Mouse (Mus musculus) lung, embryonic 15.5 days (tissue): Measurements from ENCODE around the gene Aspm. TPM values are rescaled to one million over a fixed set of nuclear protein-coding genes. Genes with fewer than 3 reads are reported as not detected.
"Not testable (repeated sequence)": the region's sequence is repeated elsewhere in the genome, so short reads cannot be mapped to it uniquely, and the experiment has no call there.

Experiments used
- ATAC-seq: fragments of 200-750 bp; cut with Nextera tagmentation; 2 replicates; pipeline ENCODE4 v1.8.0; 2017; ENCODE audit warnings: moderate number of reproducible peaks, borderline replicate concordance; ENCODE audit not compliant: low FRiP score, low TSS enrichment; ENCODE audit errors: extremely low read depth
- H3K27ac ChIP-seq: fragments of 300-500 bp; sonication (generic); 2 replicates; pipeline ENCODE4 v1.5.1; 2015; ENCODE audit warnings: moderate library complexity, mild to moderate bottlenecking, inconsistent platforms
- H3K27me3 ChIP-seq: fragments of 300-500 bp; sonication (generic); 2 replicates; pipeline ENCODE4 v1.6.1; 2015; ENCODE audit warnings: inconsistent platforms
- H3K36me3 ChIP-seq: fragments of 300-500 bp; sonication (generic); 2 replicates; pipeline ENCODE4 v1.6.1; 2015; ENCODE audit warnings: inconsistent platforms
- H3K4me1 ChIP-seq: fragments of 300-500 bp; sonication (generic); 2 replicates; pipeline ENCODE4 v1.6.1; 2015; ENCODE audit warnings: inconsistent platforms
- H3K4me2 ChIP-seq: fragments of 300-500 bp; sonication (generic); 2 replicates; pipeline ENCODE4 v1.6.1; 2015; ENCODE audit warnings: inconsistent platforms, mild to moderate bottlenecking, moderate library complexity
- H3K4me3 ChIP-seq: fragments of 300-500 bp; sonication (generic); 2 replicates; pipeline ENCODE4 v1.5.1; 2015; ENCODE audit warnings: mild to moderate bottlenecking, inconsistent platforms
- H3K9ac ChIP-seq: fragments of 300-500 bp; sonication (generic); 2 replicates; pipeline ENCODE4 v1.6.1; 2015; ENCODE audit warnings: inconsistent platforms
- H3K9me3 ChIP-seq: fragments of 300-500 bp; sonication (generic); 2 replicates; pipeline ENCODE4 v1.6.1; 2016; ENCODE audit warnings: inconsistent platforms
- WGBS: fragments of 180-500 bp; shearing (Covaris S2); methylation state at CpG from one replicate; pipeline ENCODE4 v1.1.7; 2015; 5-methylcytosine and 5-hydroxymethylcytosine counted together
- polyA plus RNA-seq: library from polyadenylated mRNA; unstranded; fragments of >200 nt; fragmentation: Nextera tagmentation; extraction: Ambion mirVana; gene quantifications from 2 replicates; pipeline ENCODE4 v1.2.1, GENCODE M21; 2015

Gene Aspm
- polyA plus RNA-seq, 1 experiment from 2014 or later = 18.0 TPM

DNA sequence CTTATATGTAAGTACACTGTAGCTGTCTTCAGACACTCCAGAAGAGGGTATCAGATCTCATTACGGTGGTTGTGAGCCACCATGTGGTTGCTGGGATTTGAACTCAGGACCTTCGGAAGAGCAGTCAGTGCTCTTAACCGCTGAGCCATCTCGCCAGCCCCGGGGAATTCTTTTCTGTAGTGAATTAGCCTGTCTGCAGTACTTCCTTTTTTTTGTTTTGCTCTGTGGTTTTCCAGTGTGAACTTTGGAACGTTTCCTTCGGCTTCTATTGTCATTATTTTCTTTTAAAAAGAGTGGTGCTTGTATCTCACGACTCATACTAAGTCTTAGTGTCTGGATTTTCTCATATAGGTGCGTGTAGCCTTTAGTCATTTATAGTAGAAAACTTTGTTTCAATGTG is 11.5 kb upstream of the Aspm start:
- not testable (repeated sequence) for ATAC-seq, H3K27me3 ChIP-seq, H3K9ac ChIP-seq, H3K4me1 ChIP-seq, H3K9me3 ChIP-seq, H3K27ac ChIP-seq, H3K4me2 ChIP-seq, H3K4me3 ChIP-seq
- peaks cover 21% of the 10 kb centered on the region for H3K36me3 ChIP-seq
- 88% methylated on average over 9 of the region's 9 CpGs for WGBS

GRCm38 (mm10) chr1:139455226-139455869 is 776 bp downstream of the Aspm start:
- H3K36me3 ChIP-seq = peaks cover 17% of the 10 kb centered on the region
- peak overlapping the region; percentile 76 for H3K4me2 ChIP-seq
- peak overlapping the region; percentile 54 for H3K27ac ChIP-seq
- H3K27me3 ChIP-seq = no peaks in the 10 kb centered on the region
- WGBS = under 1% methylated on average over 17 of the region's 17 CpGs
- peaks cover 13% of the 10 kb centered on the region for H3K4me1 ChIP-seq
- peak; percentile 29 for ATAC-seq
- peak overlapping the region; percentile 64 for H3K4me3 ChIP-seq
- H3K9me3 ChIP-seq = no peaks in the 10 kb centered on the region
- H3K9ac ChIP-seq = peak overlapping the region; percentile 61

- Histone ChIP-seq H3K9ac (no peak overlapping the region), H3K36me3 (peaks cover 48% of the 10 kb centered on the region), H3K27me3 (no peaks in the 10 kb centered on the region), H3K4me3 (no peak overlapping the region), H3K27ac (no peak overlapping the region), H3K4me1 (peaks cover 5% of the 10 kb centered on the region), H3K4me2 (no peak overlapping the region), H3K9me3 (no peaks in the 10 kb centered on the region)
- no peak for ATAC-seq
- WGBS = 86% methylated on average over 5 of the region's 5 CpGs
These were observed 6.2 kb downstream of the Aspm start for GRCm38 (mm10) chr1:139460807-139461206.

GRCm38 (mm10) chr1:139465936-139466335 is 11.4 kb downstream of the Aspm start:
- no peak for ATAC-seq
- H3K9me3 ChIP-seq = no peaks in the 10 kb centered on the region
- no peak overlapping the region for H3K9ac ChIP-seq
- no peaks in the 10 kb centered on the region for H3K4me1 ChIP-seq
- no peaks in the 10 kb centered on the region for H3K27me3 ChIP-seq
- no peak overlapping the region for H3K4me3 ChIP-seq
- no peak overlapping the region for H3K27ac ChIP-seq
- peaks cover 66% of the 10 kb centered on the region for H3K36me3 ChIP-seq
- 90% methylated on average over 11 of the region's 11 CpGs for WGBS
- H3K4me2 ChIP-seq = no peak overlapping the region

DNA sequence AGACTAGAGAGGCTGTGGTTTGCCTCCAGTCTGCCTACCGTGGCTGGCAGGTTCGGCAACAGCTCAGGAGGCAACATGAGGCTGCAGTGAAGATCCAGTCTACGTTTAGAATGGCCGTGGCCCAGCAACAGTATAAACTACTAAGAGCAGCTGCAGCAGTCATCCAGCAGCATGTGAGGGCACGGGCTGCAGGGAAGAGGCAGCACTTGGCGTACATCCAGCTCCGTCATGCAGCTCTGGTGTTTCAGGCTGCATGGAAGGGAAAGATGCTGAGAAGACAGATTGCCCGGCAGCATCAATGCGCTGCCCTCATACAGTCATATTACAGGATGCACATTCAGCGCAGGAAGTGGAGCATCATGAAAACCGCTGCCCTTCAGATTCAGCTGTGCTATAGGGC is 24.3 kb downstream of the Aspm start:
- Histone ChIP-seq H3K4me2 (no peak overlapping the region), H3K9ac (no peak overlapping the region), H3K9me3 (no peaks in the 10 kb centered on the region), H3K4me1 (no peaks in the 10 kb centered on the region), H3K36me3 (peaks cover 81% of the 10 kb centered on the region), H3K4me3 (no peak overlapping the region), H3K27ac (no peak overlapping the region), H3K27me3 (no peaks in the 10 kb centered on the region)
- no peak for ATAC-seq
- 89% methylated on average over 11 of the region's 11 CpGs for WGBS

DNA sequence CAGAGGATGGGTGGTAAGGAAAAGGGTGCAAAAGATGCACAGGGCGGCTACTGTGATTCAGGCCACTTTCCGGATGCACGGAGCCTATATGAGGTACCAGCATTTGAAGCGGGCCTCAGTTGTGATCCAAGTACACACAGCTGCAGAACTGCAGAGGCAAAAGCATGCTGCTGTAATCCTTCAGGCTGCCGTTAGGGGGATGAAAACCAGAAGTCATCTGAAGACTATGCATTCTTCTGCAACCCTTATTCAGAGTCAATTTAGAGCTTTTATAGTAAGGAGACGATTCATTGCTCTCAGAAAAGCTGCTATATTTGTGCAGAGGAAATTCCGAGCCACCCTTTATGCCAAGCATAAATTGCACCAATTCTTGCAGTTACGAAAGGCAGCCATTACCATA is 25.7 kb downstream of the Aspm start:
- Histone ChIP-seq H3K4me3 (no peak overlapping the region), H3K4me2 (no peak overlapping the region), H3K4me1 (no peaks in the 10 kb centered on the region), H3K36me3 (peaks cover 71% of the 10 kb centered on the region), H3K9me3 (no peaks in the 10 kb centered on the region), H3K9ac (no peak overlapping the region), H3K27ac (no peak overlapping the region), H3K27me3 (no peaks in the 10 kb centered on the region)
- WGBS = 90% methylated on average over 8 of the region's 8 CpGs
- no peak for ATAC-seq

GRCm38 (mm10) chr1:139481146-139481545 is 26.6 kb downstream of the Aspm start:
- 60% methylated on average over 4 of the region's 4 CpGs for WGBS
- ATAC-seq = no peak

GRCm38 (mm10) chr1:139494630-139495029 is 40.1 kb downstream of the Aspm start:
- ATAC-seq = no peak
- 91% methylated on average over 3 of the region's 3 CpGs for WGBS
- no peaks in the 10 kb centered on the region for H3K4me1 ChIP-seq
- H3K36me3 ChIP-seq = peaks cover 41% of the 10 kb centered on the region
- H3K9me3 ChIP-seq = no peaks in the 10 kb centered on the region
- no peak overlapping the region for H3K4me3 ChIP-seq
- no peak overlapping the region for H3K9ac ChIP-seq
- H3K27me3 ChIP-seq = no peaks in the 10 kb centered on the region
- H3K4me2 ChIP-seq = no peak overlapping the region
- no peak overlapping the region for H3K27ac ChIP-seq

More at GRCm38 (mm10) chr1:139481146-139481545, 26.6 kb downstream of the Aspm start:
- H3K9me3 ChIP-seq = no peaks in the 10 kb centered on the region
- no peak overlapping the region for H3K27ac ChIP-seq
- no peak overlapping the region for H3K9ac ChIP-seq
- H3K4me3 ChIP-seq = no peak overlapping the region
- H3K27me3 ChIP-seq = no peaks in the 10 kb centered on the region
- no peaks in the 10 kb centered on the region for H3K4me1 ChIP-seq
- H3K36me3 ChIP-seq = peaks cover 62% of the 10 kb centered on the region
- no peak overlapping the region for H3K4me2 ChIP-seq

DNA sequence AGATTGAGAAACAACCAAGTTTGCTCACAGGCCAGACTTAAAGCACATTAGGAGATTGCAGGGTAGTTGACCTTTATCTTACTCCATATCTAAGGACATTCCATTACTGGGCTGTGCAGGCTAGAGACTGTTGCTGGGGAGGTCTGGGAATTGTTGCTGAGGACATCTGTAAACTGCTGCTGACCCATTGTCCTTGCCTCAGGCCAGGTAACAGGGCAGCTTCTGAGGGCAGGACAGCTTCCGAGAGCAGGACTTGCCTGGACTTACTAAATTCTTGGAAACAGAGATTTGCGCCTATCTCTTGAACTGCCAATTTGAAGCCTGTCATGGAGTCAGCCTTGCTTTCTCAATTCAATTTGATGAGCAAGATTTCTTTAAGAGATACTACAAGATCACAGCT is 40.8 kb downstream of the Aspm start:
- Histone ChIP-seq H3K4me1 (no peaks in the 10 kb centered on the region), H3K27ac (no peak overlapping the region), H3K9ac (no peak overlapping the region), H3K9me3 (no peaks in the 10 kb centered on the region), H3K4me3 (no peak overlapping the region), H3K4me2 (no peak overlapping the region), H3K36me3 (peaks cover 34% of the 10 kb centered on the region), H3K27me3 (no peaks in the 10 kb centered on the region)
- no peak for ATAC-seq
- 82% methylated on average over 2 of the region's 2 CpGs for WGBS

GRCm38 (mm10) chr1:139496212-139496611 is 41.6 kb downstream of the Aspm start:
- no peak for ATAC-seq
- Histone ChIP-seq H3K36me3 (peaks cover 28% of the 10 kb centered on the region), H3K27me3 (no peaks in the 10 kb centered on the region), H3K4me2 (no peak overlapping the region), H3K4me3 (no peak overlapping the region), H3K9ac (no peak overlapping the region), H3K9me3 (no peaks in the 10 kb centered on the region), H3K27ac (no peak overlapping the region), H3K4me1 (no peaks in the 10 kb centered on the region)
- 75% methylated on average over 3 of the region's 3 CpGs for WGBS

GRCm38 (mm10) chr1:139499751-139500150 is 45.2 kb downstream of the Aspm start:
- ATAC-seq = no peak
- Histone ChIP-seq H3K9me3 (no peaks in the 10 kb centered on the region), H3K27ac (no peak overlapping the region), H3K27me3 (no peaks in the 10 kb centered on the region), H3K36me3 (peaks cover 2% of the 10 kb centered on the region; the same call in 1 of the 2 replicates), H3K4me3 (no peak overlapping the region), H3K9ac (no peak overlapping the region), H3K4me2 (no peak overlapping the region), H3K4me1 (no peaks in the 10 kb centered on the region)

DNA sequence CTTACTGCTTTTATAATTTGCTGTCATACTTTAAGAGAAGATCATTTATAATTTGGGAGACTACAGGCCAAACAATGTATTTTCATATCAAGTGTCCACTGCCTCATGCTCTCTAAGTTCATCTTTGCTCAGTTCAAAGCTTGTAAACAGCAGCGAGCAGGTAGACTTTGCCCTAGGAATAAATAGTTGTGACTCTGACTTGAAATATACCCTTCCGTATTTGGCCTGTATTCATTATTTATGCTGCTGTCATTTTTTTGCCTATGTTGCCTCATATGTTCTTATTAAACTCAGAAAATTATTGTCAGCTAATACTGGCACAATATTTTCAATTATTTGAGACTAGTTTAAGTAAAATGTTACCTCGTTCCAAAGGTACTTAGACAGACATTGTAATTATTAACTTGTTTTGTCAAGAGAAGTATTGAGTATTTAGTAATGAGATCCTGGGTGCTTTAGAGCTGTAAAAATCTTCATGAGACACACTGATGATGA is 46.7 kb downstream of the Aspm start, which contains the start of gene F13b:
Gene F13b, plus strand, starts transcription at position 445 of the 495 bp plus-strand sequence.
- H3K9ac ChIP-seq = no peak within 1 kb of the TSS
- no peak for ATAC-seq
- no peaks in the 10 kb centered on the region for H3K36me3 ChIP-seq
- H3K9me3 ChIP-seq = no peaks in the 10 kb centered on the region
- no peaks in the 10 kb centered on the region for H3K27me3 ChIP-seq
- H3K4me1 ChIP-seq = no peaks in the 10 kb centered on the region
- H3K4me3 ChIP-seq = no peak within 1 kb of the TSS
- no peak within 1 kb of the TSS for H3K27ac ChIP-seq
- no peak within 1 kb of the TSS for H3K4me2 ChIP-seq
- WGBS = 86% methylated on average over 3 of the region's 3 CpGs
